Comparison of ENCODE assay signal across 8 mouse cellular contexts in genomic region chr11:69323667-69324111, GRCm38 (mm10). TPM values are rescaled to one million over a fixed set of nuclear protein-coding genes. Genes with fewer than 3 reads are reported as not detected.
DNase-seq lines count a peak whose midpoint lies in the region; ATAC-seq and TF ChIP-seq lines count a peak whose summit lies in the region.

Cntrob (minus strand) TSS chr11:69323775.
Trappc1 (plus strand) TSS chr11:69323980.

- TF ChIP-seq CTCF in lung, adult 2 months (IDR thresholded peaks at IDR 0.05; ENCODE audit: insufficient read depth, low read length), result no peak

- H3K9ac ChIP-seq in ES-E14 (ENCODE audit: insufficient read depth, low read depth, low read length, poor library complexity, severe bottlenecking), result peak within 1 kb of the TSS; percentile 92
- peak within 1 kb of the TSS; percentile 72 for H3K9ac ChIP-seq in forebrain, embryonic 15.5 days (replicated peaks)

- H3K4me1 ChIP-seq in ES-E14 (ENCODE audit: control insufficient read depth in 2 of 2, insufficient read depth in 2 of 2, low read length in 2 of 2, poor library complexity in 1 of 2), result peaks cover 0 to 10% of the 10 kb centered on the region in 2 experiments; a peak in 2 of 4 replicates
- H3K4me1 ChIP-seq in forebrain, embryonic 15.5 days, result peaks cover 49% of the 10 kb centered on the region
- peaks cover 6% of the 10 kb centered on the region; the same call in 1 of the 2 replicates for H3K4me1 ChIP-seq in lung, adult 2 months (ENCODE audit: control insufficient read depth, insufficient read depth, low read length)

- peaks cover 10% of the 10 kb centered on the region; the same call in 1 of the 2 replicates for H3K36me3 ChIP-seq in ES-E14 (ENCODE audit: control insufficient read depth, insufficient read depth, low read length, poor library complexity, severe bottlenecking)
- peaks cover 5% of the 10 kb centered on the region for H3K36me3 ChIP-seq in forebrain, embryonic 15.5 days

- H3K27me3 ChIP-seq in forebrain, embryonic 15.5 days, result peaks cover 6% of the 10 kb centered on the region; the same call in 1 of the 2 replicates

- peak within 1 kb of the TSS; percentile 48 for H3K27ac ChIP-seq in ES-E14 (ENCODE audit: insufficient read depth, low read depth, low read length, poor library complexity, severe bottlenecking)
- peak within 1 kb of the TSS; percentile 86 for H3K27ac ChIP-seq in forebrain, embryonic 15.5 days (replicated peaks)

- peak within 1 kb of the TSS; percentile 78 for H3K4me2 ChIP-seq in forebrain, embryonic 15.5 days (replicated peaks)

- TF ChIP-seq POLR2A in lung, adult 2 months (IDR thresholded peaks at IDR 0.05; ENCODE audit: borderline replicate concordance, extremely low read depth, low read depth, low read length), result peak; percentile 90; the same call in 1 of the 2 replicates

- intact Hi-C loops in heart, postnatal 25 days (cut with DNase I), result loop anchor here (5.0 kb wide), 1 partner anchor 56 kb away; no protein-coding TSS in a partner anchor

- peak within 1 kb of the TSS; percentile 80 to 90 for H3K4me3 ChIP-seq in ES-E14 (ENCODE audit: insufficient read depth in 1 of 2, low read depth in 1 of 2, low read length in 2 of 2, poor library complexity in 1 of 2, severe bottlenecking in 1 of 2)
- H3K4me3 ChIP-seq in forebrain, embryonic 15.5 days, result peak within 1 kb of the TSS; percentile 59
- peak within 1 kb of the TSS; percentile 82 for H3K4me3 ChIP-seq in lung, adult 2 months (replicated peaks; ENCODE audit: extremely low read depth, low read depth, low read length)

- under 1% methylated on average over 30 of the region's 30 CpGs for WGBS in forebrain, embryonic 15.5 days
- under 1% methylated on average over 30 of the region's 30 CpGs for WGBS in lung, adult 2 months

- DNase-seq in ES-E14 (ENCODE audit: low read depth, low spot score), result peak; percentile 98
- DNase-seq in cerebellum, adult 11-12 months, result peak; percentile 100
- peak; percentile 99 for DNase-seq in heart, postnatal 25 days (ENCODE audit: low spot score)
- DNase-seq in layer of hippocampus, adult 18-20 months (ENCODE audit: low spot score in 2 of 2), result peak; percentile 98 to 99
- DNase-seq in lung, adult 2 months, result peak; percentile 97
- peak; percentile 99 to 100 for DNase-seq in thymus, adult 18-20 months

- H3K9me3 ChIP-seq in ES-E14 (ENCODE audit: control insufficient read depth, insufficient read depth, low read depth, low read length), result no peaks in the 10 kb centered on the region
- no peaks in the 10 kb centered on the region for H3K9me3 ChIP-seq in forebrain, embryonic 15.5 days

- in situ Hi-C loops in ES-E14 (cut with MboI; ENCODE audit: low sequenced_read_pairs in 2 of 2, unreplicated experiment in 2 of 2), result no loop called here

- ATAC-seq in forebrain, embryonic 15.5 days (replicated peaks), result peak; percentile 96
- ATAC-seq in neutrophil, adult 5-6 weeks (ENCODE audit: extremely low read depth, insufficient number of reproducible peaks, low FRiP score, poor library complexity, severe bottlenecking), result peak; percentile 84

TF ChIP-seq in ES-E14, 5 proteins besides CTCF, POLR2A, EP300 and RAD21:
- TF ChIP-seq CHD2 (IDR thresholded peaks at IDR 0.05; ENCODE audit: low read depth, low read length) (no peak; the same call in 1 of the 2 replicates), ZNF384 (IDR thresholded peaks at IDR 0.05; ENCODE audit: low read depth, low read length) (no peak), MAFK (IDR thresholded peaks at IDR 0.05; ENCODE audit: insufficient read depth, low read depth, low read length) (no peak), HCFC1 (IDR thresholded peaks at IDR 0.05; ENCODE audit: borderline replicate concordance, insufficient read depth, low read length) (no peak)

RNA-seq across cellular contexts. Expression of gene Cntrob, which starts in this region (rescaled TPM):
- total RNA-seq in ES-E14 (2012; rRNA removed), result 23.0 and 27.4 TPM in 2 replicates
- polyA plus RNA-seq in forebrain, embryonic 15.5 days (2015; fragmentation: Nextera tagmentation; extraction: Ambion mirVana), result 32.0 and 32.4 TPM in 2 replicates
- total RNA-seq in heart, postnatal 25 days (2021), result 1 to 10 TPM; 2.6 to 5.3 TPM
- 10 to 100 TPM; 13.5 to 14.1 TPM for total RNA-seq in layer of hippocampus, adult 18-20 months (2021)
- polyA plus RNA-seq in lung, adult 2 months (2012; rRNA removed), result 5.0 and 6.9 TPM in 2 replicates
- total RNA-seq in neutrophil, adult 5-6 weeks (2017), result 20.9 and 27.7 TPM in 2 replicates

RNA-seq across cellular contexts. Expression of gene Trappc1, which starts in this region (rescaled TPM):
- 44.1 and 62.2 TPM in 2 replicates for total RNA-seq in ES-E14 (2012; rRNA removed)
- polyA plus RNA-seq in forebrain, embryonic 15.5 days (2015; fragmentation: Nextera tagmentation; extraction: Ambion mirVana), result 166 and 170 TPM in 2 replicates
- 10 to 100 TPM; 48.0 to 53.0 TPM for total RNA-seq in heart, postnatal 25 days (2021)
- total RNA-seq in layer of hippocampus, adult 18-20 months (2021), result 10 to 100 TPM; 51.4 to 59.8 TPM
- polyA plus RNA-seq in lung, adult 2 months (2012; rRNA removed), result 26.7 and 48.5 TPM in 2 replicates
- total RNA-seq in neutrophil, adult 5-6 weeks (2017), result 34.7 and 38.6 TPM in 2 replicates

Comparison
In these comparisons a context has a peak if more than half of its experiments do, and no peak if none do; other contexts are left out.
1. Peak in every context shown above with its lines: DNase-seq, ATAC-seq, H3K4me3 ChIP-seq and H3K27ac ChIP-seq.